8 mouse cellular contexts compared by ENCODE assay signal in the genomic region with DNA sequence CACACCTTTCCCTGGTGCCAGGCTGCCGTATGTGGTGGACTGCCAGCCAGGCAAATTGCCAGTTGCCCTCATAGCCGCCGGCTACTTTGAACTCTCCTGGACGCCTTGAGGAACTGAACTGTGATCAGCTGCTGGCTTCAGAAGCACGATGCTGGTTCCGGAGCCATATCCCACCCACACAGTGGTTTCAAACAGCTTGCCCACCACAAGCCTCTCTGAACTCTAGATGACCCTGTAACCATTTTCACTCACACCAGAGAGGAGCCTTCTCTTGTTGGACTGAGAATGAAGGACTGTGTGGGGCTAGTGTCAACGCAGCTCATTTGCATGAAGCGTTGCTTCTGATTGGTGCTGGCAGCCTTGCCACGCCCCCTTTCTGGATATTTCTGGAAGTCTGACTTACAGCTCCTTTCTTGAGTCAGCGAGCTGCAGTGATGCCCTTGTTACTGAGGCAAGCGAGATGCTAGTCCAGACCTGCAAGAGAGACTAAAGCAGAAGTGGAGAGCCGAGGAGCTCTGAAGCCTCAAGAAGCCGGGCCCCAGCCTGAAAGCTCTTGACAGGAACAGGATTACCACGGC. TPM values are rescaled to one million over a fixed set of nuclear protein-coding genes. Genes with fewer than 3 reads are reported as not detected.
DNase-seq lines count a peak whose midpoint lies in the region; ATAC-seq and TF ChIP-seq lines count a peak whose summit lies in the region.
"Had no signal": no experiment of that assay in that cellular context is flagged by ENCODE, and none has a peak within 500 bp of the region (broad histone marks: within the 10 kb centered on the region; RNA-seq: fewer than 3 reads in every experiment).

No protein-coding gene starts in this region.

- no peaks in the 10 kb centered on the region for H3K27me3 ChIP-seq in neural tube, embryonic 14.5 days (ENCODE audit: control insufficient read depth, insufficient read depth, low read length)
- no peaks in the 10 kb centered on the region for H3K27me3 ChIP-seq in neural tube, embryonic 15.5 days (replicated peaks)
- H3K27me3 ChIP-seq in liver, postnatal 0 days (ENCODE audit: insufficient read depth, low read length) = no peaks in the 10 kb centered on the region

- 61% methylated on average over 14 of the region's 14 CpGs for WGBS in neural tube, embryonic 14.5 days
- 55% methylated on average over 14 of the region's 14 CpGs for WGBS in neural tube, embryonic 15.5 days
- WGBS in liver, postnatal 0 days (ENCODE audit: insufficient replicate concordance) = 48% methylated on average over 14 of the region's 14 CpGs

- no peaks in the 10 kb centered on the region for H3K4me1 ChIP-seq in neural tube, embryonic 14.5 days (ENCODE audit: control insufficient read depth, insufficient read depth, low read length)
- H3K4me1 ChIP-seq in neural tube, embryonic 15.5 days = peaks cover under 1% of the 10 kb centered on the region; the same call in 1 of the 2 replicates
- peaks cover 20% of the 10 kb centered on the region for H3K4me1 ChIP-seq in liver, postnatal 0 days (ENCODE audit: insufficient read depth)

- H3K27ac ChIP-seq in neural tube, embryonic 14.5 days (ENCODE audit: low read depth, low read length) = no peak overlapping the region
- H3K27ac ChIP-seq in neural tube, embryonic 15.5 days (replicated peaks) = no peak overlapping the region; the same call in 1 of the 2 replicates
- no peak overlapping the region; the same call in 1 of the 2 replicates for H3K27ac ChIP-seq in liver, postnatal 0 days (ENCODE audit: low read depth)
- H3K27ac ChIP-seq: liver, embryonic 14.5 days had no signal

- H3K9ac ChIP-seq in neural tube, embryonic 14.5 days (replicated peaks; ENCODE audit: low read depth, low read length) = no peak overlapping the region
- no peak overlapping the region for H3K9ac ChIP-seq in neural tube, embryonic 15.5 days (replicated peaks)
- no peak overlapping the region for H3K9ac ChIP-seq in liver, postnatal 0 days (replicated peaks)
- H3K9ac ChIP-seq: liver, embryonic 14.5 days had no signal

- peak; percentile 78 to 85 for DNase-seq in cerebellum, postnatal 14 days
- peak; percentile 50 to 55 for DNase-seq in heart, adult 9 months (ENCODE audit: low spot score in 2 of 2)
- DNase-seq in left cerebral cortex, postnatal 10 days (ENCODE audit: extremely low spot score in 1 of 2, low spot score in 2 of 2) = peak; percentile 49 to 60
- DNase-seq in ovary, postnatal 14 days (ENCODE audit: low spot score) = no peak
- DNase-seq in liver, postnatal 0 days = no peak

- no peaks in the 10 kb centered on the region for H3K9me3 ChIP-seq in neural tube, embryonic 14.5 days (ENCODE audit: control insufficient read depth, low read length)
- no peaks in the 10 kb centered on the region for H3K9me3 ChIP-seq in neural tube, embryonic 15.5 days (replicated peaks)
- no peaks in the 10 kb centered on the region for H3K9me3 ChIP-seq in liver, postnatal 0 days (ENCODE audit: low read length)

- intact Hi-C loops in left cerebral cortex, postnatal 10 days (cut with DNase I) = no loop called here

- TF ChIP-seq EP300 in liver, postnatal 0 days (IDR thresholded peaks at IDR 0.05; ENCODE audit: low read depth) = no peak

- H3K4me2 ChIP-seq in neural tube, embryonic 14.5 days (ENCODE audit: low read depth, low read length) = no peak overlapping the region
- H3K4me2 ChIP-seq in neural tube, embryonic 15.5 days = no peak overlapping the region
- H3K4me2 ChIP-seq in liver, postnatal 0 days (ENCODE audit: low read depth, low read length) = no peak overlapping the region

- H3K4me3 ChIP-seq in neural tube, embryonic 14.5 days (ENCODE audit: low read depth, low read length) = no peak overlapping the region
- H3K4me3 ChIP-seq in neural tube, embryonic 15.5 days (replicated peaks) = no peak overlapping the region
- H3K4me3 ChIP-seq in liver, postnatal 0 days (ENCODE audit: low read depth, low read length) = no peak overlapping the region

- peak; percentile 60; the same call in 1 of the 2 replicates for ATAC-seq in neural tube, embryonic 14.5 days (ENCODE audit: low read depth)
- no peak; the same call in 1 of the 2 replicates for ATAC-seq in neural tube, embryonic 15.5 days (ENCODE audit: low FRiP score)
- no peak for ATAC-seq in liver, postnatal 0 days

- TF ChIP-seq CTCF in liver, postnatal 0 days (IDR thresholded peaks at IDR 0.05; ENCODE audit: low read depth) = no peak

- H3K36me3 ChIP-seq in neural tube, embryonic 14.5 days (ENCODE audit: control insufficient read depth, insufficient read depth, low read length) = no peaks in the 10 kb centered on the region
- H3K36me3 ChIP-seq in neural tube, embryonic 15.5 days = no peaks in the 10 kb centered on the region
- 0 out of 2 replicates have a peak, but pooled peaks cover 15% of the 10 kb centered on the region for H3K36me3 ChIP-seq in liver, postnatal 0 days (replicated peaks; ENCODE audit: insufficient read depth, low read length)

RNA-seq across cellular contexts. Expression of a gene that starts 9.2 kb away (rescaled TPM):
- polyA plus RNA-seq in neural tube, embryonic 14.5 days (2014; fragmentation: Nextera tagmentation; extraction: Ambion mirVana) = 53.3 and 53.5 TPM in 2 replicates
- polyA plus RNA-seq in neural tube, embryonic 15.5 days (2015; fragmentation: Nextera tagmentation; extraction: Ambion mirVana) = 60.1 and 68.2 TPM in 2 replicates
- total RNA-seq in left cerebral cortex, postnatal 10 days (2021) = 10 to 100 TPM; 44.5 to 57.4 TPM
- 104 and 114 TPM in 2 replicates for polyA plus RNA-seq in liver, postnatal 0 days (2015; fragmentation: Nextera tagmentation; extraction: Ambion mirVana)

RNA-seq across cellular contexts. Expression of a gene that starts 14.7 kb away (rescaled TPM):
- 16.1 and 16.6 TPM in 2 replicates for polyA plus RNA-seq in neural tube, embryonic 14.5 days (2014; fragmentation: Nextera tagmentation; extraction: Ambion mirVana)
- polyA plus RNA-seq in neural tube, embryonic 15.5 days (2015; fragmentation: Nextera tagmentation; extraction: Ambion mirVana) = 16.9 and 18.5 TPM in 2 replicates
- 10 to 100 TPM; 12.9 to 22.0 TPM for total RNA-seq in left cerebral cortex, postnatal 10 days (2021)
- polyA plus RNA-seq in liver, postnatal 0 days (2015; fragmentation: Nextera tagmentation; extraction: Ambion mirVana) = 22.4 and 45.6 TPM in 2 replicates

RNA-seq across cellular contexts. Expression of a gene that starts 48.4 kb away (rescaled TPM):
- polyA plus RNA-seq in neural tube, embryonic 14.5 days (2014; fragmentation: Nextera tagmentation; extraction: Ambion mirVana) = 7.4 and 8.5 TPM in 2 replicates
- 7.5 and 7.7 TPM in 2 replicates for polyA plus RNA-seq in neural tube, embryonic 15.5 days (2015; fragmentation: Nextera tagmentation; extraction: Ambion mirVana)
- total RNA-seq in left cerebral cortex, postnatal 10 days (2021) = 1 to 10 TPM; 4.9 to 6.5 TPM
- 0.06 TPM in 1 of 2 replicates, not detected in the other for polyA plus RNA-seq in liver, postnatal 0 days (2015; fragmentation: Nextera tagmentation; extraction: Ambion mirVana)

Comparison
In these comparisons a context has a peak if more than half of its experiments do, and no peak if none do; other contexts are left out.
1. DNase-seq: peak in cerebellum, postnatal 14 days (2 of 2), heart, adult 9 months (2 of 2) and left cerebral cortex, postnatal 10 days (2 of 2); none in ovary, postnatal 14 days (single experiment) and liver, postnatal 0 days (single experiment).